Comparison of ENCODE assay signal across 8 mouse cellular contexts in the genomic region with DNA sequence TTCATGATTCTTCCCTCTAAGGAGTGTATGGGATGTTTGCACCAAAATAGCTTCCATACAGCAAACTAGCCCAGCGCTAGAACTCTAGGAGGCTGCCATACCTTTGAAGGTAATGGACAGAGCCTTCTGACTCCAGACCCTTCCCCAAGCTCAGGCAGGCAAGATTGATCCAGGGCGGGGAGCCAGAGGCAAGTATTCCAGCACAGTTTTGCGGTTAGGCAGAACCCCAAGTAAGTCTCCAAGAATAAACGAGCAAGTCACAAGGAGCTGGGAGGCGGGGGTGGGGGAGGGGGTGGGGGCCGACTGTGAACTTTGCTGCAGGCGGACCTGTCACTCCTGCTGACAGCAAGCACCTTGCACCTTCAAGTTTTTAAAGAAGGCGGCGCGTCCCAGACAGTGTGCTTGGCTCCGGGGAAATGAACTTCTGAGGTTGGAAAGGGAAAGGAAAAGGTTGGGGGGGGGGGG. TPM values are rescaled to one million over a fixed set of nuclear protein-coding genes. Genes with fewer than 3 reads are reported as not detected.
DNase-seq lines count a peak whose midpoint lies in the region; ATAC-seq and TF ChIP-seq lines count a peak whose summit lies in the region.

No protein-coding gene starts in this region.

- peak overlapping the region; percentile 87 for H3K4me2 ChIP-seq in hindbrain, embryonic 15.5 days
- H3K4me2 ChIP-seq in midbrain, embryonic 12.5 days (replicated peaks): peak overlapping the region; percentile 70

- ATAC-seq in cerebellum, adult (ENCODE audit: insufficient number of reproducible peaks, low FRiP score, low TSS enrichment): 0 out of 2 replicates have a peak, but pooled peaks have one; percentile 10
- peak; percentile 67 for ATAC-seq in hindbrain, embryonic 15.5 days (ENCODE audit: low FRiP score, low read depth)
- no peak for ATAC-seq in midbrain, embryonic 12.5 days (ENCODE audit: low FRiP score, low read depth)

- H3K9me3 ChIP-seq in hindbrain, embryonic 15.5 days: no peaks in the 10 kb centered on the region
- no peaks in the 10 kb centered on the region for H3K9me3 ChIP-seq in midbrain, embryonic 12.5 days

- no peak for DNase-seq in cerebellum, postnatal 4 days (ENCODE audit: low spot score in 2 of 2)
- no peak for DNase-seq in testis, postnatal 10 days (ENCODE audit: low spot score)
- no peak for DNase-seq in thymus, postnatal 0 days (ENCODE audit: low spot score)
- DNase-seq in layer of hippocampus, postnatal 14 days (ENCODE audit: low spot score in 2 of 2): no peak

- H3K4me1 ChIP-seq in testis, adult 2 months (ENCODE audit: control insufficient read depth, insufficient read depth, low read length): peaks cover 6% of the 10 kb centered on the region
- H3K4me1 ChIP-seq in hindbrain, embryonic 15.5 days (replicated peaks): peaks cover 16% of the 10 kb centered on the region
- H3K4me1 ChIP-seq in midbrain, embryonic 12.5 days: peaks cover 21% of the 10 kb centered on the region

- H3K9ac ChIP-seq in hindbrain, embryonic 15.5 days: no peak overlapping the region
- peak overlapping the region; percentile 51; the same call in 1 of the 2 replicates for H3K9ac ChIP-seq in midbrain, embryonic 12.5 days (replicated peaks)

- H3K27me3 ChIP-seq in testis, adult 2 months (ENCODE audit: control insufficient read depth, insufficient read depth, low read length): no peaks in the 10 kb centered on the region
- H3K27me3 ChIP-seq in hindbrain, embryonic 15.5 days: no peaks in the 10 kb centered on the region
- no peaks in the 10 kb centered on the region; the same call in 1 of the 2 replicates for H3K27me3 ChIP-seq in midbrain, embryonic 12.5 days

- H3K36me3 ChIP-seq in testis, adult 2 months (ENCODE audit: control insufficient read depth, insufficient read depth, low read length): no peaks in the 10 kb centered on the region
- peaks cover 6% of the 10 kb centered on the region; the same call in 1 of the 2 replicates for H3K36me3 ChIP-seq in hindbrain, embryonic 15.5 days
- H3K36me3 ChIP-seq in midbrain, embryonic 12.5 days: 0 out of 2 replicates have a peak, but pooled peaks cover 2% of the 10 kb centered on the region

- no peak for TF ChIP-seq POLR2A in testis, adult 2 months (IDR thresholded peaks at IDR 0.05; ENCODE audit: control insufficient read depth, low read depth, low read length)

- H3K27ac ChIP-seq in testis, adult 2 months (ENCODE audit: control insufficient read depth, insufficient read depth, low read depth, low read length): no peak overlapping the region
- no peak overlapping the region for H3K27ac ChIP-seq in hindbrain, embryonic 15.5 days (replicated peaks)
- no peak overlapping the region for H3K27ac ChIP-seq in midbrain, embryonic 12.5 days (replicated peaks)

- no peak for TF ChIP-seq CTCF in testis, adult 2 months (IDR thresholded peaks at IDR 0.05; ENCODE audit: control insufficient read depth, insufficient read depth, insufficient replicate concordance, low read depth, low read length)

- 22% methylated on average over 11 of the region's 11 CpGs for WGBS in hindbrain, embryonic 15.5 days
- 19% methylated on average over 10 of the region's 11 CpGs for WGBS in midbrain, embryonic 12.5 days

- peak overlapping the region; percentile 78 for H3K4me3 ChIP-seq in testis, adult 2 months (ENCODE audit: control insufficient read depth, low read depth, low read length)
- H3K4me3 ChIP-seq in hindbrain, embryonic 15.5 days: peak overlapping the region; percentile 44
- peak overlapping the region; percentile 44 for H3K4me3 ChIP-seq in midbrain, embryonic 12.5 days

RNA-seq across cellular contexts. Expression of a gene that starts 0.7 kb away (rescaled TPM):
- polyA plus RNA-seq in testis, adult 2 months (2012; rRNA removed): 0.02 and 0.24 TPM in 2 replicates
- polyA plus RNA-seq in hindbrain, embryonic 15.5 days (2015; fragmentation: Nextera tagmentation; extraction: Ambion mirVana): 0.20 and 0.22 TPM in 2 replicates
- 0.07 TPM in 1 of 2 replicates, not detected in the other for polyA plus RNA-seq in midbrain, embryonic 12.5 days (2016; fragmentation: Nextera tagmentation; extraction: Ambion mirVana)
- 0.28 and 0.29 TPM in 2 replicates for polyA plus RNA-seq in thymus, postnatal 0 days (2015; fragmentation: Nextera tagmentation; extraction: Ambion mirVana)
- total RNA-seq in layer of hippocampus, postnatal 14 days (2021): 1 to 10 TPM; 2.5 to 2.7 TPM

RNA-seq across cellular contexts. Expression of a gene that starts 48.3 kb away (rescaled TPM):
- polyA plus RNA-seq in testis, adult 2 months (2012; rRNA removed): 9.0 and 15.7 TPM in 2 replicates
- polyA plus RNA-seq in hindbrain, embryonic 15.5 days (2015; fragmentation: Nextera tagmentation; extraction: Ambion mirVana): 34.9 and 35.0 TPM in 2 replicates
- 59.9 and 61.9 TPM in 2 replicates for polyA plus RNA-seq in midbrain, embryonic 12.5 days (2016; fragmentation: Nextera tagmentation; extraction: Ambion mirVana)
- 48.1 and 49.0 TPM in 2 replicates for polyA plus RNA-seq in thymus, postnatal 0 days (2015; fragmentation: Nextera tagmentation; extraction: Ambion mirVana)
- total RNA-seq in layer of hippocampus, postnatal 14 days (2021): 10 to 100 TPM; 20.5 to 20.6 TPM
